Mouse (Mus musculus): ENCODE measurements around the gene Lmntd1. TPM values are rescaled to one million over a fixed set of nuclear protein-coding genes. Genes with fewer than 3 reads are reported as not detected.

The Lmntd1 gene
- total RNA-seq (2015) = not detected in 2 replicates
- not detected in 2 replicates for total RNA-seq (2017)

GRCm38 (mm10) chr6:145614219-145614618, at the start of gene Lmntd1:
Lmntd1 (minus strand) TSS chr6:145614319.
- no peak for ATAC-seq (ENCODE audit: poor library complexity, severe bottlenecking)

GRCm38 (mm10) chr6:145660943-145661342, 46.8 kb upstream of the Lmntd1 start:
- no peak for ATAC-seq (ENCODE audit: poor library complexity, severe bottlenecking)

- no peak for ATAC-seq (ENCODE audit: poor library complexity, severe bottlenecking)
Measured at GRCm38 (mm10) chr6:145659116-145659515, 45.0 kb upstream of the Lmntd1 start.

- no peak for ATAC-seq (ENCODE audit: poor library complexity, severe bottlenecking)
Measured at GRCm38 (mm10) chr6:145656740-145657591, 42.8 kb upstream of the Lmntd1 start.

DNA sequence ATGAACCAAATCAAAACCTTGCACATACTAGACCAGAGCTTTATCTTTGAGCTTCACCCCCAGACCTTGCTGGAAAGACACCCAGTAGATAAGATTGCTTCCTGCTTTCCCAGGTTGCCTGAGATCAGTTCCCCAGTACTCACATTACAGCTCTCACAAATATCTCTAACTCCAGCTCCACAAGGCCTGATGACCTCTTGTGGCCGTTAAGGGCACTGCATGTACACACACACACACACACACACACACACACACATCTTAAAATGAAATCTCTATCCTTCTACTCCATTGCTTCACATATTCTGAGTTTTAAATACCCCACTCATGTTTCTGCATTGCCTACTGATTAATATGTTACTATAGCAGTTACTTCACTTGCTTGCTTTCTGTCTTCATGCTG, 41.6 kb upstream of the Lmntd1 start:
- peak; percentile 44; the same call in 1 of the 2 replicates for ATAC-seq (ENCODE audit: poor library complexity, severe bottlenecking)

DNA sequence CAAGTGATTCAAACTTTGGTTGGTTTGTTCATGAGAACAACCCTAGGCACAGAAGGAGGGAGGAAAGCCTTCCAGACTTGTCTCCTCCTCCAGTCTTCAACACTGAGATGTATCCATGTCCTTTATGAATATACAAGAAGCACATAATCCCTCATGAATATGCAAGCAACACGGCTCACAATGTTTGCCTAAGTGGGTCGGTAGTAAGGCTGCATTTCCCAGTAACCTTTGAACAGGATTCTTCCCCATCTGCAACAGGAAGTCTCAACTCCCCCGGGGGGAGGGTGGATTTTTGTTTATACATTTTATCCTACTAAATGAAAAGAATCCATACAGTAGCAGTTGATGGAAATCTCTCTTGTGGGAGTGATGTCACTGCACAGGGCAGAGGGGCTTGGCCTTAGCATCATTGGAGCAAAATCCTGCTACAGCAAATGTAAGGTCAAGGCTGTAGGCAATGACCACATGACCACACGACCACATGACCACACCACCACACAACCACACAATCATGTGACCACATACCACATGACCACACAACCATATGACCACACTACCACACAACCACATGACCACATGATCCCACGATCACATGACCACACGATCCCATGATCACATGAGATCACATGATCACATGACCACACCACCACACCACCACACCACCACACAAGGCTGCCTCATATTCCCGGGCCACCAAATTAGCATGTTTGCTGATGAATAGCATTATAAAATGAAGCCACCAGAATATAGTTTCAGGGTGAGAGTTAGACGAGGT, 40.1 kb upstream of the Lmntd1 start:
- ATAC-seq (ENCODE audit: poor library complexity, severe bottlenecking) = no peak

- ATAC-seq (ENCODE audit: poor library complexity, severe bottlenecking) = no peak
Measured at GRCm38 (mm10) chr6:145653626-145654025, 39.5 kb upstream of the Lmntd1 start.

- ATAC-seq (ENCODE audit: poor library complexity, severe bottlenecking) = no peak
Measured at GRCm38 (mm10) chr6:145652986-145653385, 38.9 kb upstream of the Lmntd1 start.

GRCm38 (mm10) chr6:145651976-145652375, 37.9 kb upstream of the Lmntd1 start:
- no peak for ATAC-seq (ENCODE audit: poor library complexity, severe bottlenecking)

GRCm38 (mm10) chr6:145640971-145641506, 26.9 kb upstream of the Lmntd1 start:
- no peak for ATAC-seq (ENCODE audit: poor library complexity, severe bottlenecking)

DNA sequence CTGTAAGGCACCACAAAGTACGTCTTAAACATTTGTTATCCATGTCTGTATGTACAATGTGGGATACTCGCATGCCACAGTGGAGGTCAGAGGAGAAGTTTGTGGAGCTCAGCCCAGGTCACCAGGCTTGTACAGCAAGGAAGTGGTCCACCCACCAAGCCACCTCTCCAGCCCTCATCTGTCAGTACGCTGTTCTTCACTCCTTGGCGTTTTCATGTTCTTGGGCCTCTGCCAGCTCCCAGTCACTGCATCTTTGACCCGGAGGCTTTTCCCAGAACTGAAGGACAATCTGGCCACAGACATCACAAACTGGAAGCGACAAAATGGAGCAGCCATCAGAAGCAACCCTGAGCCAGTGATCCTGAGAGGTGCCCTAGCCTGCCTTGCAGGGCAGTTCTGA, 24.1 kb upstream of the Lmntd1 start:
- no peak for ATAC-seq (ENCODE audit: poor library complexity, severe bottlenecking)

DNA sequence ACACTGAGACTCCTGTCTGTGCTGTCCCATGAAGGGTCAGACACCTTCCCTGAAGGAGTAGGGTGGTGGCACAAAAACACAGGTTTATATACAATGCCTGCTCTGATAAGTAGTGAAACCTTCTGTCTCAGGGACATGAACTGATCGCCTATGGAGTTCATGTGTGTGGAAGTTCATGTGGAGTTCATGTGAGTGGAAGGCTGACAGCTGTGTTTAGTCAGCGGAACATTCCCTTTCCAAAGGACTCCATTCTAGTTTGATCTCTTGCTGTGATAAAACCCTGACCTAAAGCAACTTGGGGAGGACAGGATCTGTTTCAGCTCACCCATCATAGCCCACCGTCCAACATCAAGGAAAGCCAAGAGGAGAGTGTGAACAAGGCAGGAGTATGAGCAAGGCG, 22.6 kb upstream of the Lmntd1 start:
- no peak for ATAC-seq (ENCODE audit: poor library complexity, severe bottlenecking)

GRCm38 (mm10) chr6:145634454-145634853, 20.3 kb upstream of the Lmntd1 start:
- no peak for ATAC-seq (ENCODE audit: poor library complexity, severe bottlenecking)

DNA sequence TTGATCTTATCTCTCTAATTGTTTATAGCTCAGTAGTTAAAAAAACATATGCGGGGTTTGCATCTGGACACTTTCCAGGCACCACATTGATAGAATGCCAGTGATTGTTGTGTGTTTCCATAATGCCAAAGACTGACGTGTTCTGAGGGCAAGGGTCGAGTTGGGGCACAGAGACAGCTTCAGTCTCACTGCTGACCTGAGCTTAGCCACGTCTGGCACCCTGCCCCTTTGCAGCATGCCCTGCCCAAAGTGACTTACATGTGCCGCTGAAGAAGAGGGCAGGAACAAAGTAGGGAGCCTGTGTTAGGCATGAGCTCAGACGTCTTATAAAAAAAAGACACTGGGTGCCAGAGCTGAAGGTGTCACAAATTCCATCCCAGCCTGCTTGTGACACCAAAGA, 16.1 kb upstream of the Lmntd1 start:
- ATAC-seq (ENCODE audit: poor library complexity, severe bottlenecking) = no peak

DNA sequence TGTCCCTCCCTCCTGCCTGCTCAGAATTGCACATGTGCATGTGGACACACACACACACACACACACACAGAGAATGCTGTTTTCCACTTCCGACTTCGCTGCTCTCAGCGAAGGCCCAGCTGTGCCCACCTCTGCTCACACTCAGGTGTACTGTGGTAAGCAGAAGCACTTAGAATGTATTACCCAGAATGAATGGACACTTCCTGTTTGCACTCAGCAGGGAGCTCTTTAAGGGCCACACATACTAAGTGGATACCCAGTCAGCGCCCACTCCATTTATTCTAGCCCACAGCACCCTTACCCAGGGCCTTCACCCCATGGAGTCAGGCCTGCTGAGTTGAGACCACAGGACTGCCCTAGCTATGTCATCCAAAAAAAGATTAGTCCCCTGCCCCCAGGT, 9.0 kb upstream of the Lmntd1 start:
- ATAC-seq (ENCODE audit: poor library complexity, severe bottlenecking) = 0 out of 2 replicates have a peak, but pooled peaks have one; percentile 24

GRCm38 (mm10) chr6:145616402-145617229, 2.5 kb upstream of the Lmntd1 start:
- ATAC-seq (ENCODE audit: poor library complexity, severe bottlenecking) = peak; percentile 58

DNA sequence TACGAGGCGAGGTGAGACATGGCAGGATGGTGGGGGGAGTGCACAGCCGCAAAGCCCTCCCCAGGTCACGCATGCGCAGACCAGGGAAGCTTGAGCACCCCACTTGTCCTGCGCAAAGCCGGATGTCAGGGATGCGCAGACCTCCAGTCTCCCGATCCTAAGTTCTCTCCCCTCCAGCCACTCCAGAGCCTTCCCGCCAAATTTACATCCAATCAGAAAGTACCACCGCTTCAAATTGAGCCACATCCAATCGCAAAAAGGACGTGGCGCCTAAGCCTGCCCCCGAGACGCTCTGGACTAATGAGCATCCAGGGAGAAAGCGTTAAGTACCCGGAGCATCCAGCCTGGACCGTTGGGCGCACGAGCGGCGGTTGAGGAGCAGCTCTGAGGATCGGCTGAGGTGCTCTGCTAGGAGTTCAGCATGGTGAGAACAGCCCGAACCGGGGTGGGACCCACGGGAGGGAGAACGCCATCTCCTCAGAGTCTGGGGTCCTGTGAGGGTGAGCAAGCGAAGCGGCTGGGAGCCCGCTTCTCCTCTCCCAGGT, 1.6 kb upstream of the Lmntd1 start, which contains the start of gene Tuba3b:
Tuba3b (plus strand) TSS at position 92 of the 545 bp plus-strand sequence.
- no peak for ATAC-seq (ENCODE audit: poor library complexity, severe bottlenecking)

- ATAC-seq (ENCODE audit: poor library complexity, severe bottlenecking) = no peak
Measured at GRCm38 (mm10) chr6:145612611-145613010, 1.5 kb downstream of the Lmntd1 start.

- ATAC-seq (ENCODE audit: poor library complexity, severe bottlenecking) = no peak
Measured at GRCm38 (mm10) chr6:145610901-145611300, 3.2 kb downstream of the Lmntd1 start.

DNA sequence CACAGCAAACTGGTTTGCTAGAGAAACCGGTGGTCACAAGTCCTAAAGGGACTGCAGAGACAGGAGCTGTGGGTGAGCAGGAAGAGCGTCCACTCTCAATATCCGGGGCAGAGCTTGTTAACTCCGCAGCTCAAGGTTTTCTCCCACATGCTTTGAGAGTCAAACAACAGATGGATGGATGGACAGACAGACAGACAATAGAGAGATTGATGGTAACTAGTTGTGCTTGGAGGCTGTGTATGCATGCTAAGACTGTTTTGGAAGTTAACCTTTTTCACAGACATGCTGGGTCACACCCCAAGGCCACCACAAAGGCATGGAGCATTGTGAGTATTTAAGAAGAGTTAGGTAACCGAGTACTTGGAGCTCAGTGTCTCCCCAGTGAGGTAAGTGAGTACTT, 5.4 kb downstream of the Lmntd1 start:
- no peak for ATAC-seq (ENCODE audit: poor library complexity, severe bottlenecking)
